Mouse (Mus musculus) embryonic stem cell, embryonic (primary cell): ENCODE measurements around the gene Unc79.

Source experiments
- CTCF ChIA-PET, 4 experiments: fragments of 300-600 bp in 2 of 4; fragments of 350-600 bp in 2 of 4; sonication (Branson Sonifier 250); formaldehyde crosslinking; loops; one replicate each; lab custom pipeline; 2022; ENCODE audit warnings: inconsistent platforms in 2 of 4; lab: Charles Lee
- POLR2A ChIA-PET, 4 experiments: fragments of 300-600 bp in 2 of 4; fragments of 350-600 bp in 2 of 4; sonication (Branson Sonifier 250); formaldehyde crosslinking; loops; one replicate each; lab custom pipeline; 2022; ENCODE audit warnings: antibody characterized with exemption in 4 of 4, inconsistent platforms in 1 of 4; lab: Charles Lee

The Unc79 gene

GRCm38 (mm10) chr12:102948778-102949394 lies at the start of gene Unc79:
Gene Unc79, plus strand, starts transcription at chr12:102948859.
- CTCF ChIA-PET = interaction anchor here in 1 of 4 experiments (0.6 kb wide), 1 partner anchor 12 kb away, joined by 3 read pairs; no protein-coding TSS in a partner anchor
- POLR2A ChIA-PET = interaction anchor here in 2 of 4 experiments (0.6 to 1.6 kb wide), 4 partner anchors 9 to 545 kb away, joined by 3 read pairs; no protein-coding TSS in a partner anchor

- POLR2A ChIA-PET = interaction anchor here in 2 of 4 experiments (1.0 to 1.6 kb wide), 4 partner anchors 9 to 22 kb away, joined by 3 to 6 read pairs (median 4); no protein-coding TSS in a partner anchor
- CTCF ChIA-PET = interaction anchor here in 2 of 4 experiments (0.7 to 1.0 kb wide), 2 partner anchors 13 to 861 kb away, joined by 3 read pairs; no protein-coding TSS in a partner anchor
Measured at GRCm38 (mm10) chr12:102899091-102899490, 49.6 kb upstream of the Unc79 start, which contains the start of gene Cox8c. Gene Cox8c, plus strand, starts transcription at chr12:102899316.

DNA sequence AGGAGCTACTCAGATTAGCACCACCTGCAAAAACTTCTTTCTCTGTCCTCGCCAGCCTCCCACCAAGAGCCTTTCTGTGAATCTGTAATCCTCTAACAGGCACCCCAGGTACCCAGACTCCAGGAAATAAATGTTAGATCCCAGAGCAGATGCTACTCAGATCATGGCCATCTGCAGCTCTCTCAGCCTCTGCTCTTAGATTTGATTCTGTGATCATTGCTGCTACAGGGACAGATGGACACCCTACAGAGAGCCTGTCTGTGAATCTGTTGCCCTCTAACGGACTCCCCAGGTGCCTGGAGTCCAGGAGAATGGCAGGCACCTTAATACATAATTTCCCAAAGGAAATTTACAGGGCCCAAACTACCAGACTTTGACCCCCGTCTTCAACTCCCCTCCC lies 40.5 kb upstream of the Unc79 start:
- ChIA-PET CTCF (interaction anchor here in 1 of 4 experiments (0.5 kb wide), 1 partner anchor 89 kb away, joined by 4 read pairs; no protein-coding TSS in a partner anchor), POLR2A (interaction anchor here in 1 of 4 experiments (1.7 kb wide), 1 partner anchor 8 kb away, joined by 3 read pairs; the partner anchor contains the start of gene Cox8c)

- CTCF ChIA-PET = interaction anchor here in 1 of 4 experiments (0.5 kb wide), 1 partner anchor 85 kb away, joined by 3 read pairs; no protein-coding TSS in a partner anchor
Measured at GRCm38 (mm10) chr12:102916073-102916472, 32.6 kb upstream of the Unc79 start.

GRCm38 (mm10) chr12:102929764-102930163 lies 18.9 kb upstream of the Unc79 start:
- ChIA-PET CTCF (no interaction called here), POLR2A (no interaction called here)

More at GRCm38 (mm10) chr12:102916073-102916472, 32.6 kb upstream of the Unc79 start:
- POLR2A ChIA-PET = no interaction called here

- CTCF ChIA-PET = interaction anchor here in 1 of 4 experiments (0.6 kb wide), 1 partner anchor 24 kb away, joined by 3 read pairs; no protein-coding TSS in a partner anchor
- POLR2A ChIA-PET = no interaction called here
Measured at GRCm38 (mm10) chr12:102930335-102930734, 18.3 kb upstream of the Unc79 start.

DNA sequence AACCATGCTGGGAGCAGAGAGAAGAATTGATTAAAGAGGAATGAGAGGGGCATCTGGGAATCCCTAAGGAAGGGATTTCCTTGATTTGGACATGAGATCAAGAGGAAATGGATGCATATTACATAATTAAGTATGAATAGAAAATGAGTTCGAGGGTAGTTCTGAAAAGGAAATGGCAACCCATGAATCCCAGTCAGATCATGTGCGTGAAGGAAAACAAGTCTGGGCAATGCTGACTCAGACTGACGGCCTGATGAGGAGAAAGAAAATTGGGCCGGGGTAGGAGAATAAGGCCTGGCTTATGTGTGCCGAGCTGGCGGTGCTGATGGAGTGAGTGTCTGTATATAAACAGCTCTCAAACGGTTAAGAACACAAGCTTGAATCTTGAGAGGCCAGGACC lies 17.9 kb upstream of the Unc79 start:
- POLR2A ChIA-PET = no interaction called here
- CTCF ChIA-PET = interaction anchor here in 1 of 4 experiments (0.6 kb wide), 1 partner anchor 23 kb away, joined by 3 read pairs; no protein-coding TSS in a partner anchor

DNA sequence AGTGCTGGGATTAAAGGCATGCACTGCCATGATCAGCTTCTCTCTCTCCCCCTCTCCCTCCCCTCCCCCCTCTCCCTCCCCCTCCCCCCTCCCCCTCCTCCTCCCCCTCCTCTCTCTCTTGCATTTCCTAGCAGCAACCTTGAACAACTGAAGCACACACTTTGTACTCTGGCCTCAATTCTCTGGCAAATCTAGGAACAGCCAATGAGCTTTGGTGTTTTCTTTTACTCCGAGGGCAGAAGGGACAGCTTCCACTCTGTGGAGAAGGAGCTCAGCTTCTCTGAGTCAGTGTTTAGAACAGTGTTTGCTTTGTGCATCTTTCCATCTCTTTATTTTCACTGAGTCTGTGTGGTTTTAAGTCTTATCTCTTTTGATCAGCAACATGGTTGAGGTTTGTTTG lies 12.8 kb upstream of the Unc79 start:
- ChIA-PET POLR2A (interaction anchor here in 1 of 4 experiments (0.6 kb wide), 1 partner anchor 130 kb away, joined by 5 read pairs; no protein-coding TSS in a partner anchor), CTCF (interaction anchor here in 3 of 4 experiments (0.5 to 0.6 kb wide), 5 partner anchors 39 to 704 kb away, joined by 3 to 4 read pairs (median 3); no protein-coding TSS in a partner anchor)

GRCm38 (mm10) chr12:102945571-102945970 lies 3.1 kb upstream of the Unc79 start:
- CTCF ChIA-PET = no interaction called here
- POLR2A ChIA-PET = no interaction called here

- POLR2A ChIA-PET = interaction anchor here in 2 of 4 experiments (0.5 to 1.6 kb wide), 3 partner anchors 10 to 303 kb away, joined by 3 to 5 read pairs (median 3); no protein-coding TSS in a partner anchor
- CTCF ChIA-PET = interaction anchor here in 1 of 4 experiments (0.5 kb wide), 1 partner anchor 35 kb away, joined by 4 read pairs; no protein-coding TSS in a partner anchor
Measured at GRCm38 (mm10) chr12:102947826-102948225, 833 bp upstream of the Unc79 start.

DNA sequence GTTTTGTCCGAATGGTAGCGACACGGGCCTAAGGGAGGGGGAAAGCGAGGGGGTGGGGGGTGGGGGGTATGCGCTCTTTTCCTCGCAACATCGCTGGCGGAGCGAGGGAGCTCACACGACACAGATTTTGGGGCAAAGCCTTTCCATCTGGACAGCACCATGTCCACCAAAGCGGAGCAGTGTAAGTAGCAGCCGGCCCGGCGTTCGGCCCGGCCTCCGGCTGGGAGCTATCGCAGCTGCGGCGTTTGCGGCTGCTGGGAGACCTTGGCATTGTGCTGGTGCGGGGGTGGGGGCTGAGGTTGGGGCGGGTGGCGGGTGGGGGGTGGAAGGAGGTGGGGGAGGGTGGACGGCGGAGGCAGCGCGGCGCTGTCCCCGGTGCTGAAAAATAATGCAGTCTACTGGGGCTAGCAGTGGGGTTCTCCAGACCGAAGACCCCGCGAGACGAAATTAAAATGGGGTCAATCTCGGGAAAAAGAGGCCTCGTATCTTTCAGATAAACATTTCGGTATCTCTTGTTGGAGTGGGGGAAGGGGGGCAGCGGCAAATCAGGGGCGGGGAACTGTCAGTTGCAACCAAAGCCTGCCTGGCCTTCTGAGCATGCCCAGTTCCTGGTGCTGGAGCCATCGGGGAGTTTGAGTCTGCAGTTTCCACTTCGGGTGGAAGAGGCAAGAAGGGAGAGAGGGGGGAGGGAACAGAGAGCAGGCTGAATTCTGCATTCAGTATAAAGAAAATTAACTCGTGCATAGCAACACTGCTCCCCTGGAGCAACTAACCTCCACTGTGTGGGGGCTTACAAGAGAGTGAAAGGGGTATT lies 943 bp downstream of the Unc79 start:
- CTCF ChIA-PET = interaction anchor here in 2 of 4 experiments (0.5 to 0.6 kb wide), 2 partner anchors 12 to 364 kb away, joined by 3 read pairs; no protein-coding TSS in a partner anchor
- POLR2A ChIA-PET = interaction anchor here in 1 of 4 experiments (0.6 to 0.8 kb wide), 2 partner anchors 107 to 546 kb away, joined by 3 read pairs; no protein-coding TSS in a partner anchor

DNA sequence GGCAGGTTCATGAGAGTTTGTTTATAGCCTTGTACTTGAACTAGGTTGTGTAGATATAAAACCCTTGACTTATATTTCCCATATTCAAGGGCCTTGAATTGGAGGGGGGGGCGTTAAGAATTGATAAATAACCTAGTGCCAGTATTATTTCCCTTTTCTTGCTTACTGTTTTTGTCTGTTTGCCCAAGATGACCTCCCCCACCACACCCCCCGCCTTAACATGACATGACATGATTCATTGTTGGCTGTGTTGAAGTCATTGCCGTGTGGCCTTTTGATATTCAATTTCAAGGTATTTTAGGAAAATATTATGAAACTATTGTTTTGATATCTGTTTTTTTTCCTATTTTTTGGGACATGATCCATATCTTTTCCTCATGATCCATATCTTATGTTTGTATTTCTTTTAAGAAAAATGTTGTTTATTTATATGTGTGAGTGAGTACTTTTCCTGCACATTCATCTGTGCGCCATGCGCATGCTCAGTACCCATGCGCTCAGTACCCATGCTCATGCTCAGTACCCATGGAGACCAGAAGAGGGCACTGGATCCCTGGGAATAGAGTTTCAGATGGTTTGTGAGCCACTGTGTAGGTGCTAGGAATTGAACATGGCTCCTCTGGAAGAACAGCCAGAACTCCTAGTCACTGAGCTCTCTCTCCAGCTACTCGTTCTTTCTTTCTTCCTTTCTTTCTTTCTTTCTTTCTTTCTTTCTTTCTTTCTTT lies 11.6 kb downstream of the Unc79 start:
- ChIA-PET POLR2A (interaction anchor here in 1 of 4 experiments (0.6 kb wide), 1 partner anchor 178 kb away, joined by 3 read pairs; no protein-coding TSS in a partner anchor), CTCF (interaction anchor here in 2 of 4 experiments (0.7 to 1.1 kb wide), 3 partner anchors 24 to 1800 kb away, joined by 3 to 7 read pairs (median 4); no protein-coding TSS in a partner anchor)

GRCm38 (mm10) chr12:102961066-102961465 lies 12.4 kb downstream of the Unc79 start:
- POLR2A ChIA-PET = no interaction called here
- CTCF ChIA-PET = interaction anchor here in 1 of 4 experiments (1.1 kb wide), 1 partner anchor 23 kb away, joined by 3 read pairs; no protein-coding TSS in a partner anchor

DNA sequence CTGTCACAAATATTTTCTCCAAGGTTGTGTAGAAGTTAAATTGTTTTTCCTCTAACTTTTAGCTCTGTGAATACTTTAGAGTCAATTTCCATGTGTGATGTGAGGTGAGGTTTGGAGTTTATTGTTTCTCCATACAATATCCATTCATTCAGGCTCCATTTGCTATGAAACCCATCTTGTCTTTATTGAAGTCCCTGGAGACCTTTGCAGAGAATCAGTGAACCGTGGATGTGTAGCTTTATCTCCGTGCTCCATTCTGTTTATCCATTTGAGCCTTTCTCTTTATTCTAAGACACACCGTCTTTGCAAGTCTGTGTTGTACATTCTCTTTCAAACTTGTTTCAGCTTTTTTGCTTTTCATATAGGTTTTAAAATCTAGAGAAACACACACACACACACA lies 15.8 kb downstream of the Unc79 start:
- CTCF ChIA-PET = interaction anchor here in 3 of 4 experiments (0.5 to 0.7 kb wide), 3 partner anchors 20 to 185 kb away, joined by 3 to 4 read pairs (median 3); no protein-coding TSS in a partner anchor
- POLR2A ChIA-PET = interaction anchor here in 1 of 4 experiments (0.5 to 0.9 kb wide), 2 partner anchors 9 to 117 kb away, joined by 3 read pairs; no protein-coding TSS in a partner anchor

- CTCF ChIA-PET = no interaction called here
- POLR2A ChIA-PET = no interaction called here
Measured at GRCm38 (mm10) chr12:102980584-102980983, 31.9 kb downstream of the Unc79 start.

DNA sequence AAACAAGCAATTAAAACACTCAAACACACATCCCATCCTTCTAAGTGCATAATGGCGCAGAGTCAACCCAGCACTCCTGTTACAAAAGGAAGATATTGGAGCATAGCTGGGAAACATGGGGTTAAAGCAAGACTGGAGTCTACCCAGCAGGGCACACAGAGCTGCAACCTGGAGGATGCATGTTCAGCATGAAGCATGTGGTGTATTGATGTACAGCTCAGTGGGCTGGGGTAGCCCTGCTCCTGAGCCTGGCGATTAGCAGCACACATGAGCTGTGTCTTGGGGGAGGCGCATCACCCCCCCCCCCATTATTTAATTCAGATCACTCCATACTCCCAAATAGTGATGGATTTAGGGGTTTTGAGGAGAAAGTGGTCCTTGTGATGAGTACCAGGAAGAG lies 32.9 kb downstream of the Unc79 start:
- ChIA-PET POLR2A (interaction anchor here in 1 of 4 experiments (0.7 kb wide), 1 partner anchor 105 kb away, joined by 3 read pairs; no protein-coding TSS in a partner anchor), CTCF (interaction anchor here in 3 of 4 experiments (0.6 to 1.0 kb wide), 3 partner anchors 119 to 520 kb away, joined by 3 to 6 read pairs (median 6); no protein-coding TSS in a partner anchor)

- POLR2A ChIA-PET = interaction anchor here in 1 of 4 experiments (0.7 kb wide), 1 partner anchor 114 kb away, joined by 4 read pairs; no protein-coding TSS in a partner anchor
- CTCF ChIA-PET = no interaction called here
Measured at GRCm38 (mm10) chr12:102985401-102985800, 36.7 kb downstream of the Unc79 start.
